Comparison of ENCODE assay signal across 8 mouse cellular contexts in the genomic region with DNA sequence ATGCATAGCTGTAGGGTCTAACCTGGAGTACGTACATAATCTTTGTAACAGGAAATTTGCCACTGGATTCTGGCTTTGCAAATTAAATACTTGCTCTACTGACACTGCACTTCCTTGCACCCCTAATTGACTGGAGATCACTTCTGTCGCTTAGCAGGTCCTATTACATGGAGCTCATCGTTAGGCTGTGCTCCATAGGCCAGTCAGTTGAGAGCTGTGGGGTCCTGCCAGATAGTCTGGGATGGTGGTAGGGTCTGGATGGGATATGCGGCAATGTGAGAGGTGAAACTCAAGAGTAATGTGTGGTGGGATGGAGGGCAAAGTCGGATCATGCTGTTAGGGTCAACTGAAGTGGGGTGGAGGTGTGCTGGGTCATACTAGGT. TPM values are rescaled to one million over a fixed set of nuclear protein-coding genes. Genes with fewer than 3 reads are reported as not detected.
DNase-seq lines count a peak whose midpoint lies in the region; ATAC-seq and TF ChIP-seq lines count a peak whose summit lies in the region.

No protein-coding gene starts in this region.

- dilution Hi-C loops in CH12.LX (cut with MboI; ENCODE audit: extremely low pct_ligation_motif_present, extremely low pct_unique_long_range_greater_than_20kb, low sequenced_read_pairs), result no loop called here

- TF ChIP-seq EP300 in heart, adult 2 months (IDR thresholded peaks at IDR 0.05; ENCODE audit: insufficient read depth, low read depth, low read length), result no peak
- no peak for TF ChIP-seq EP300 in CH12.LX (IDR thresholded peaks at IDR 0.05; ENCODE audit: low read length)

- no peak overlapping the region for H3K27ac ChIP-seq in heart, adult 2 months
- peak overlapping the region; percentile 94 for H3K27ac ChIP-seq in CH12.LX (ENCODE audit: insufficient read depth, low read depth)
- peak overlapping the region; percentile 92 for H3K27ac ChIP-seq in liver, embryonic 12.5 days

- no peaks in the 10 kb centered on the region for H3K79me2 ChIP-seq in heart, adult 2 months (replicated peaks; ENCODE audit: control insufficient read depth, insufficient read depth, low read length)
- peaks cover 15% of the 10 kb centered on the region for H3K79me2 ChIP-seq in CH12.LX (replicated peaks; ENCODE audit: control insufficient read depth, extremely low read depth, insufficient read depth, poor library complexity, severe bottlenecking)

- H3K36me3 ChIP-seq in heart, adult 2 months (ENCODE audit: control insufficient read depth, insufficient read depth, low read length), result no peaks in the 10 kb centered on the region
- peaks cover 28 to 52% of the 10 kb centered on the region in 2 experiments for H3K36me3 ChIP-seq in CH12.LX (replicated peaks in 1 of 2; ENCODE audit: control insufficient read depth in 1 of 2, insufficient read depth in 1 of 2, low read length in 1 of 2)
- H3K36me3 ChIP-seq in erythroblast, embryonic 14.5 days (ENCODE audit: control insufficient read depth), result peaks cover 63% of the 10 kb centered on the region
- H3K36me3 ChIP-seq in liver, embryonic 12.5 days, result peaks cover 63% of the 10 kb centered on the region

- H3K9ac ChIP-seq in heart, adult 2 months (ENCODE audit: low read depth, low read length), result peak overlapping the region; percentile 84
- peak overlapping the region; percentile 75 for H3K9ac ChIP-seq in CH12.LX (ENCODE audit: insufficient read depth, low read depth)
- H3K9ac ChIP-seq in liver, embryonic 12.5 days, result peak overlapping the region; percentile 91

- in situ Hi-C loops in CH12.LX (cut with MboI; ENCODE audit: low pct_ligation_motif_present, low pct_unique_long_range_greater_than_20kb, low sequenced_read_pairs), result no loop called here

- WGBS in heart, adult 2 months, result 14% methylated on average over 5 of the region's 5 CpGs
- WGBS in liver, embryonic 12.5 days (ENCODE audit: insufficient replicate concordance), result 9% methylated on average over 5 of the region's 5 CpGs

- intact Hi-C loops in heart, adult 2 months (cut with DNase I), result no loop called here
- intact Hi-C loops in left cerebral cortex, postnatal 25 days (cut with DNase I), result no loop called here

- ATAC-seq in liver, embryonic 12.5 days, result peak; percentile 27

- TF ChIP-seq RAD21 in CH12.LX (IDR thresholded peaks at IDR 0.05; ENCODE audit: low read depth, low read length), result no peak

- DNase-seq in heart, adult 2 months, result no peak
- no peak for DNase-seq in heart, adult 18-20 months
- DNase-seq in CH12.LX (ENCODE audit: extremely low read depth) (no peak), adipocyte (ENCODE audit: low spot score) (no peak)
- DNase-seq in layer of hippocampus, postnatal 10 days (ENCODE audit: low spot score in 2 of 2), result no peak
- DNase-seq in left cerebral cortex, postnatal 25 days (ENCODE audit: low spot score in 2 of 2), result no peak

- no peaks in the 10 kb centered on the region for H3K27me3 ChIP-seq in heart, adult 2 months (ENCODE audit: control insufficient read depth, insufficient read depth, low read length)
- no peaks in the 10 kb centered on the region for H3K27me3 ChIP-seq in CH12.LX (replicated peaks)
- no peaks in the 10 kb centered on the region for H3K27me3 ChIP-seq in erythroblast, embryonic 14.5 days (ENCODE audit: control insufficient read depth)
- no peaks in the 10 kb centered on the region for H3K27me3 ChIP-seq in liver, embryonic 12.5 days (replicated peaks)

- no peak overlapping the region; the same call in 1 of the 2 replicates for H3K4me3 ChIP-seq in heart, adult 2 months
- H3K4me3 ChIP-seq in CH12.LX (replicated peaks in 1 of 3; ENCODE audit: low read depth in 2 of 3, low read length in 2 of 3, poor library complexity in 1 of 3), result peak overlapping the region; percentile 88 to 96 (median 92)
- H3K4me3 ChIP-seq in erythroblast, embryonic 14.5 days (replicated peaks), result peak overlapping the region; percentile 74
- H3K4me3 ChIP-seq in liver, embryonic 12.5 days, result peak overlapping the region; percentile 86

- TF ChIP-seq CTCF in heart, adult 2 months (IDR thresholded peaks at IDR 0.05), result no peak
- TF ChIP-seq CTCF in CH12.LX (conservative IDR thresholded peaks at IDR 0.05 in 1 of 2, IDR thresholded peaks at IDR 0.05 in 1 of 2; ENCODE audit: low read depth in 2 of 2, low read length in 2 of 2), result no peak

- no peak for TF ChIP-seq POLR2A in heart, adult 2 months (IDR thresholded peaks at IDR 0.05; ENCODE audit: insufficient read depth, low read depth, low read length)
- TF ChIP-seq POLR2A in CH12.LX (IDR thresholded peaks at IDR 0.05; ENCODE audit: low read depth, low read length), result no peak

- no peaks in the 10 kb centered on the region for H3K9me3 ChIP-seq in CH12.LX (replicated peaks; ENCODE audit: low read length)
- no peaks in the 10 kb centered on the region for H3K9me3 ChIP-seq in erythroblast, embryonic 14.5 days (ENCODE audit: control insufficient read depth, low read length)
- H3K9me3 ChIP-seq in liver, embryonic 12.5 days (replicated peaks), result no peaks in the 10 kb centered on the region

- H3K4me2 ChIP-seq in CH12.LX (ENCODE audit: insufficient read depth, low read depth, poor library complexity, severe bottlenecking), result peak overlapping the region; percentile 90
- peak overlapping the region; percentile 90 for H3K4me2 ChIP-seq in liver, embryonic 12.5 days

- peaks cover 4% of the 10 kb centered on the region for H3K4me1 ChIP-seq in heart, adult 2 months (ENCODE audit: control insufficient read depth, insufficient read depth, low read length)
- H3K4me1 ChIP-seq in CH12.LX (ENCODE audit: control insufficient read depth in 1 of 2, insufficient read depth in 2 of 2), result peaks cover 0 to 30% of the 10 kb centered on the region in 2 experiments; a peak in 2 of 4 replicates
- peaks cover 26% of the 10 kb centered on the region for H3K4me1 ChIP-seq in erythroblast, embryonic 14.5 days (ENCODE audit: control insufficient read depth)
- peaks cover 17% of the 10 kb centered on the region for H3K4me1 ChIP-seq in liver, embryonic 12.5 days

TF ChIP-seq in CH12.LX, 34 proteins besides CTCF, POLR2A, EP300 and RAD21:
- no peak for TF ChIP-seq ZKSCAN1 (IDR thresholded peaks at IDR 0.05; ENCODE audit: borderline replicate concordance, low read depth, low read length)
- no peak for TF ChIP-seq BHLHE40 (IDR thresholded peaks at IDR 0.05; ENCODE audit: low read depth, low read length)
- no peak for TF ChIP-seq ELF1 (IDR thresholded peaks at IDR 0.05; ENCODE audit: low read depth, low read length)
- no peak for TF ChIP-seq MYC (IDR thresholded peaks at IDR 0.05; ENCODE audit: low read depth, low read length)
- no peak for TF ChIP-seq RCOR1 (conservative IDR thresholded peaks at IDR 0.05; ENCODE audit: low read depth, low read length)
- no peak for TF ChIP-seq SIN3A (IDR thresholded peaks at IDR 0.05; ENCODE audit: low read length)
- TF ChIP-seq CHD2 (IDR thresholded peaks at IDR 0.05; ENCODE audit: low read length), result no peak
- no peak for TF ChIP-seq SMC3 (IDR thresholded peaks at IDR 0.05; ENCODE audit: low read depth, low read length)
- TF ChIP-seq ETS1 (conservative IDR thresholded peaks at IDR 0.05; ENCODE audit: low read depth, low read length), result no peak
- no peak for TF ChIP-seq MXI1 (IDR thresholded peaks at IDR 0.05; ENCODE audit: low read depth, low read length)
- TF ChIP-seq PAX5 (IDR thresholded peaks at IDR 0.05; ENCODE audit: low read length), result no peak
- TF ChIP-seq CHD1 (IDR thresholded peaks at IDR 0.05; ENCODE audit: low read depth, low read length), result no peak

RNA-seq across cellular contexts. Expression of gene Trip13, which starts 0.7 kb away (rescaled TPM):
- total RNA-seq in heart, adult 2 months (2021), result under 1 TPM; 0.14 to 0.21 TPM
- polyA plus RNA-seq in heart, adult 2 months (2012; rRNA removed), result 0.20 and 0.27 TPM in 2 replicates
- under 1 TPM; 0.18 to 0.32 TPM for total RNA-seq in heart, adult 18-20 months (2021)
- total RNA-seq in CH12.LX (2012; rRNA removed) (42.3 and 55.6 TPM in 2 replicates), CH12.LX (2014; rRNA removed) (94.5 and 100 TPM in 2 replicates)
- polyA plus RNA-seq in CH12.LX (2012; ENCODE audit: insufficient read length, low read depth), result 87.0 and 93.2 TPM in 2 replicates
- polyA plus RNA-seq in erythroblast, embryonic 14.5 days (2012), result 0.09 and 0.15 TPM in 2 replicates
- 37.6 and 38.6 TPM in 2 replicates for polyA plus RNA-seq in liver, embryonic 12.5 days (2016; fragmentation: Nextera tagmentation; extraction: Ambion mirVana)
- total RNA-seq in layer of hippocampus, postnatal 10 days (2021), result 1 to 10 TPM; 1.7 to 3.5 TPM
- total RNA-seq in left cerebral cortex, postnatal 25 days (2021), result 1 to 10 TPM in 1 of 2 experiments, under 1 TPM in 1; 0.82 to 1.1 TPM

RNA-seq across cellular contexts. Expression of gene Brd9, which starts 0.7 kb away (rescaled TPM):
- total RNA-seq in heart, adult 2 months (2021), result 10 to 100 TPM; 20.3 to 21.3 TPM
- polyA plus RNA-seq in heart, adult 2 months (2012; rRNA removed), result 25.7 and 38.8 TPM in 2 replicates
- 10 to 100 TPM; 17.2 to 21.3 TPM for total RNA-seq in heart, adult 18-20 months (2021)
- 28.0 and 30.6 TPM in 2 replicates for total RNA-seq in CH12.LX (2012; rRNA removed)
- 32.5 and 38.7 TPM in 2 replicates for total RNA-seq in CH12.LX (2014; rRNA removed)
- 43.4 and 62.0 TPM in 2 replicates for polyA plus RNA-seq in CH12.LX (2012; ENCODE audit: insufficient read length, low read depth)
- 6.7 and 7.7 TPM in 2 replicates for polyA plus RNA-seq in erythroblast, embryonic 14.5 days (2012)
- 19.9 and 20.2 TPM in 2 replicates for polyA plus RNA-seq in liver, embryonic 12.5 days (2016; fragmentation: Nextera tagmentation; extraction: Ambion mirVana)
- total RNA-seq in layer of hippocampus, postnatal 10 days (2021), result 100 to 1,000 TPM; 113 to 120 TPM
- 10 to 100 TPM; 72.0 to 82.5 TPM for total RNA-seq in left cerebral cortex, postnatal 25 days (2021)

RNA-seq across cellular contexts. Expression of gene Zdhhc11, which starts 26.7 kb away (rescaled TPM):
- not detected for total RNA-seq in heart, adult 2 months (2021)
- not detected in 2 replicates for polyA plus RNA-seq in heart, adult 2 months (2012; rRNA removed)
- total RNA-seq in heart, adult 18-20 months (2021), result not detected
- total RNA-seq in CH12.LX (2012; rRNA removed), result not detected in 2 replicates
- total RNA-seq in CH12.LX (2014; rRNA removed), result not detected in 2 replicates
- not detected in 2 replicates for polyA plus RNA-seq in CH12.LX (2012; ENCODE audit: insufficient read length, low read depth)
- polyA plus RNA-seq in erythroblast, embryonic 14.5 days (2012), result not detected in 2 replicates
- polyA plus RNA-seq in liver, embryonic 12.5 days (2016; fragmentation: Nextera tagmentation; extraction: Ambion mirVana), result not detected in 2 replicates
- total RNA-seq in layer of hippocampus, postnatal 10 days (2021), result not detected
- total RNA-seq in left cerebral cortex, postnatal 25 days (2021), result not detected

Comparison
In these comparisons a context has a peak if more than half of its experiments do, and no peak if none do; other contexts are left out.
1. RNA of gene Trip13, which starts 0.7 kb away (total RNA-seq): 42.3 to 100 TPM in CH12.LX; 1.7 to 3.5 TPM in layer of hippocampus, postnatal 10 days, 0.82 to 1.1 TPM in left cerebral cortex, postnatal 25 days, 0.18 to 0.32 TPM in heart, adult 18-20 months and 0.14 to 0.21 TPM in heart, adult 2 months; every median in the first group is over 4 times any median in the second.
2. Peak in every context shown above with its lines, with median percentiles within 50 percentile points of each other: H3K9ac ChIP-seq.